Mouse (Mus musculus): ENCODE measurements around the gene Scnn1a.

Gene Scnn1a

DNA sequence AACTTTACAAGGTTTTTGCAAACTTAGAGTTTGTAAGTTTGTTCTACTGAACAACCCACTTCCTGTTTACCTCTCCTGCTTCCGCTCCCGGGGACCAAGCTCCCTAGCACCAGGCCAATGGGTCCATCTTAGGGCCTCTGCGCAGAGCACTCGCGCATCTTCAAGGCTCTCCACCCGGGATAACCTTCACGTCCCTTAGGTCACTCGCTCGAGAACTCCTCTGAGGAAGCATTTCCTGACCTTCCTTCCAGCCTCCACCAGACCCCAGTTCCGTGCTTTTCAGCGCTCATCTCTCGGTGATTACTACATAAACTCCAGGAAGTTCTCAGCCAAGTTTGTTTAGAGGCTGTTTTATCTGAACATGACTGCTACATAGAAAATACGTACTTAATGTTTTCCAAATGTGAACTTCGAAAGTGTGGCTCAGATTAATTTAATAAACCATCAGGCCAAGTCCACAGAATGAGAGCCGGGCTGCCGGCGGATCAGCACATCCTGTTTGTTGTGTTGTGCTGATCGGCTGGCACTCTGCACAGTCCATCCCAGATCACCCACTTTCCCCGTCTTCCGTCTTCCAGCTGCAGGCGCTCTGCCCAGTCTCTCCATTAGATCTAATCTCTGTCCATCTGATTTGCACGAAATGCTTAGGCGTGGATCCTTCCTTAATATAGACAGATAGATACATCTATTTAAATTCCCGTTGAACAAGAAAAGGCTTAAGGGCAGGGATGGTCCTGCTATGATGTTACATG is 18.1 kb upstream of the Scnn1a start:
- CTCF ChIA-PET: no interaction called here
- POLR2A ChIA-PET: interaction anchor here in 2 of 4 experiments (0.6 to 0.8 kb wide), 4 partner anchors 106 to 176 kb away, joined by 3 to 5 read pairs (median 3); no protein-coding TSS in a partner anchor

DNA sequence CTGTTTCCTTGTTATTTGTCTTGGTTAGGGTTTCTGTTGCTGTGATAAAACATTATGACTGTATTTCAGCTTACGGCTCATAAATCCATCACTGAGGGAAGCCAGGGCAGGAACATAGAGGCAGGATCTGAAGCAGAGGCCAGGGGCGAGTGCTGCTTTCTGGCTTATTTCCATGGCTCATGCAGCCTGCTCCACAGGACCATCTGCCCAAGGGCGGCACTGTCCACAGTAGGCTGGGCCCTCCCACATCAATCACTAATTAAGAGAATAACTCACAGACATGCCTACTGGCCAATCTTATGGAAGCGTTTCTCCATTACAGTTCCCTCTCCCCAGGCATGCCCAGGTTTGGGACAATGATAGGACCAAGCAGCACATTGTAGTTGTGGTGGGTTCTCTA is 17.2 kb upstream of the Scnn1a start:
- ChIA-PET CTCF (no interaction called here), POLR2A (interaction anchor here in 1 of 4 experiments (0.7 kb wide), 1 partner anchor 107 kb away, joined by 3 read pairs; no protein-coding TSS in a partner anchor)

DNA sequence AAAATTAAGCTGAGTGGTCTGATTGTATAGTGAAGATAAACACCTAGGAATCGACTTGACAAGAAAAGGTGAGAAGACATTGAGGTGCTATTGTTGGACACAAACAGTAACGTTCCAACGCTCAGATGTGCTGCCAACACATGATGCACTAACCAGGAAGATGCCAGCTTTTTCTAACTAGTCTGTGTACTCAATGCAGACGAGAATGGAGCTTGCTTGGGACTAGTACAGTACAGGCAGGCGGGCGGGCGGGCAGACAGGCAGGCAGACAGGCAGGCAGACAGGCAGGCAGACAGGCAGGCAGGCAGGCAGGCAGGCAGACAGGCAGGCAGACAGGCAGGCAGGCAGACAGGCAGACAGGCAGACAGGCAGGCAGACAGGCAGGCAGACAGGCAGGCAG is 16.1 kb upstream of the Scnn1a start:
- CTCF ChIA-PET: interaction anchor here in 2 of 4 experiments (0.6 to 1.1 kb wide), 3 partner anchors 13 to 272 kb away, joined by 3 to 4 read pairs (median 3); no protein-coding TSS in a partner anchor
- POLR2A ChIA-PET: interaction anchor here in 2 of 4 experiments (0.7 kb wide), 3 partner anchors 61 to 139 kb away, joined by 3 read pairs; no protein-coding TSS in a partner anchor

DNA sequence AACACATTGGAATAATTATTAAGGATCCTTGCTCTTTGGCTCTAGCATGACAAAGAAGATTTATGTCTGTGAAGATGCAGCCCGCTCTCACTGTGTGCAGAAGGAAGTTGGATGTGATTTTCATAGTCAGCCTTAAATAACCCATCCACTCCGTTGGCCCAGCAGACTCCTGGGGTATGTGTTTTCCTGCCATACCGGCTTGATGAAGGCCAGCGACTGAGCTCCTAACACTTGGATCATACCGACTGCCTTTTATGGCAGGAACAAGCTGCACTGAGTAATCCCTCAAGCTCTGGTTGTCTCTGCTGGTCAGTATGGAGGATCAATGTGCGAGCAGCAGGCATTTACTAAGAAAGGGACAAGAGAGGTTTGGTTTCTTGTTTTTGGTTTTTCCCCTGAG is 15.0 kb upstream of the Scnn1a start:
- ChIA-PET CTCF (no interaction called here), POLR2A (interaction anchor here in 2 of 4 experiments (0.5 to 1.2 kb wide), 2 partner anchors 66 to 375 kb away, joined by 3 to 5 read pairs; no protein-coding TSS in a partner anchor)

DNA sequence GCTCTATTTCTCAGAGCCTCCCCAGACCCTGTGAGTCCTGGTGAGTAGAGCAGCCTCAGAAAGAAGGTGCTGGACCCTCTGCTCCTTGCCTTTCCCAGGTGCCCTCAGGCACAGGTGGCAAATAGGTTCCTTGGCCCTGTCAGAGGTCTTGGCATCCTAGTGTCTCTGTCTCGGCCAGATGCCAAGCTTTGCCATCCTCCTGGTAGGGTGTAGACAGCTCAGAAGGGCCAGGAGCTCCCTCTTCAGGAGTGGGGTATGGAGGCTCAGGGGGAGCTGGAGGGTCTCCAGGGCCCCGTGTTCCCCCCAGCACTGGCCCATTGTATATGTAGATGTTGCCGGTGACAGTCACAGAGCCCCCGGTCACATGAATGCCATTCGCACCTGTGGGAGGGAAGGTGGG is 13.4 kb upstream of the Scnn1a start:
- POLR2A ChIA-PET: interaction anchor here in 1 of 4 experiments (0.7 to 1.1 kb wide), 2 partner anchors 37 to 54 kb away, joined by 3 to 5 read pairs; no protein-coding TSS in a partner anchor
- CTCF ChIA-PET: interaction anchor here in 1 of 4 experiments (0.6 kb wide), 1 partner anchor 1844 kb away, joined by 3 read pairs; no protein-coding TSS in a partner anchor

DNA sequence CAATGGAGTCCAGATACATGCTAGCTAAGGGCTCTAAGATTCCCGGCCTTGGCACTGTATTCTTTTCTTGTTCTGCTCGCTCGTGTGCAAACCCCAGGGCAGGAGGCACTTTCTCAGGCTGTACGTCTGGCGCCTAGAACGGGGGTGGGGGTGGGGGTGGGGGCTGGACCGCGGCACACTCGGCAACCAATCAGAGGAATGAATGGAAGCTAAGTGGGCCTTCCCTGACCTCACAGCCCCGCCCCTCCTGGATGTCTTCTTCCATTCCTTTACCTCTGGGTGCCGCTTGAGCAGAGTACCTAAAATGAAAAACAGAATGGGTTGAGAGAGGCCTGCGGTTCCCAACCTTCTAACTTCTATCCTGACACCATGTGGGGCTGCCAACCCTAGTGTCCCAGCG is 11.5 kb upstream of the Scnn1a start:
- CTCF ChIA-PET: interaction anchor here in 3 of 4 experiments (0.6 to 1.5 kb wide), 6 partner anchors 9 to 560 kb away, joined by 3 to 7 read pairs (median 4); no protein-coding TSS in a partner anchor
- POLR2A ChIA-PET: interaction anchor here in 3 of 4 experiments (0.6 to 2.0 kb wide), 17 partner anchors 10 to 449 kb away, joined by 3 to 7 read pairs (median 4); partner anchors contain the start of genes Scnn1a (in 2 of the 3), Gapdh (in 1 of the 3), Mrpl51 (in 1 of the 3) and Ncapd2 (in 1 of the 3)

DNA sequence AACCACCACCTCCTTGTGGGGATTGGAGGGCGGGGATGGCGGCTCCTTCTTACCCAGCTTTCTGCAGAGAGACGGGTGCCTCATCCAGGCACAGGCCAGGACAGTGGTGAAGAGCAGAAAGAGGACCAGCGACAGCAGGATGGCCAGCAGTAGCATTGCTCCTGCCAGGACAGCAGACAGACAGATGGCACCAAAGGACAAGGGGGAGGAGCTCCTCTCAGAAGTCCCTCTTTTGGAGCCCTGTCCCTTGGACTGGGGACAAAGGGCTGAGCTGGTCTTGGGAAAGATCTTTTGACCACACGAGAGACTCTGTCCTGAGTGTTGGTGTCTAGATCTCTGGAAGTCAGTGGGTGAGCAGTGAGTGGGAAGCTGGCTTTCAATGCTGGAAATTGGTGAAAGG is 11.1 kb upstream of the Scnn1a start:
- CTCF ChIA-PET: interaction anchor here (0.5 to 1.5 kb wide), 7 partner anchors 9 to 963 kb away, joined by 3 to 7 read pairs (median 3); no protein-coding TSS in a partner anchor
- POLR2A ChIA-PET: interaction anchor here in 3 of 4 experiments (0.6 to 2.0 kb wide), 17 partner anchors 9 to 449 kb away, joined by 3 to 7 read pairs (median 4); partner anchors contain the start of genes Scnn1a (in 2 of the 3), Gapdh (in 1 of the 3), Mrpl51 (in 1 of the 3) and Ncapd2 (in 1 of the 3)

DNA sequence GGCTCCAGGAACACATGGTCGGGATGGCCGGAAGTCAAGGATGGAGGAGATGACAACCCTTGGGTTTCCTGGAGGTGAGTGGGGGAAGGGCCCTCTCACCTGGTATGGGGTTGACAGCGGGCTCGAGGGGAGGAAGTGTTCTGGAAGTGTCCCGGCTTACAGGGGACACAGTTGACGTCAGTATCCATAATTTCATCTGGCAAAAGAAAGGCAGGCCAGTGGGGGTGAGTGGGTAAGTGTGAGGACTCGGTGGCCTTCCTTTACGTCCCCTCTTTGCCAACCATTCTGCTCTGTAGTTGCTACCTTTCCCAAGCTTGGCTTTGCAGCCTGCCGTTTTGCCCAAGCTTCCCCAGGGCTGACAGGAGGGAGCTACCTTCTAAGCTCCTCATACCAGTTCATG is 8.3 kb upstream of the Scnn1a start:
- CTCF ChIA-PET: interaction anchor here in 1 of 4 experiments (1.0 kb wide), 1 partner anchor 291 kb away, joined by 3 read pairs; no protein-coding TSS in a partner anchor
- POLR2A ChIA-PET: interaction anchor here in 2 of 4 experiments (1.0 to 1.5 kb wide), 3 partner anchors 8 to 94 kb away, joined by 3 to 4 read pairs (median 3); partner anchors contain the start of gene Scnn1a (in 1 of the 2)

DNA sequence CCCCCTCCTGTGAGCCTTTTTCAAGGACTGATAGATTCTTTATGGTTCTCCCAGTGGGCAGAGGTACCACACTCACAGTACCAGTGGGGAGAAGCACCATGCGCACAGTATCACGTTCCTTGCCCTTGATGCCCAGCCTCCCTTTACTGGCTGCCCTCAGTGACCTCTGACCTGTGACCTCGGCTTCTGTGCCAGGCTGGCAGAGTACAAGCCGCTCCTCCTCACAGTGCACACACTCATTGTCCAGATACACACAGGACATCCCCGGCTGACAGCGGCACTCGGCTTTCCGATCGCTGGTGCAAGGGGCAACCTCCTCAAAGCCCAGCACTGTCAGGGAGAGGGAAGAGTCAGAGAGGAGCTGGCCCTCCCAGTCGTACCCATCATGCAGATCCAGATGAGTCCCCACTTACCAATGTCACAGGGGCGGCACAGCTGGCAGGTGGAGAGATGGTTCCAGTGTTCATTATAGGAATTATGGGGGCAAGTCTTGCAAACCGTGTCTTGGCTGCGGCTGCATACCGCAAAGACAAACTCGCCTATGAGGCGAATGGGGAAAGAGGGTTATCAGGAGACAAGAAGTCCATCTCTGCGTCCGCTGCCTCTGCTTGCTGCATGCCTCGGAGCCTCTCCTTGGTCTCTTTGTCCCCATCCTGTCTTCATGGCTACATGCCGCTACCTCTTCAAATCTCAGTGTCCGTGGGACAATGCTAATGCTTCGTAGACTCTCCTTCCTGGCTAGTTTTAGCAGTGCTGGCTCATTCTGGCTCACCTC is 7.7 kb upstream of the Scnn1a start:
- ChIA-PET CTCF (interaction anchor here in 1 of 4 experiments (1.0 kb wide), 1 partner anchor 290 kb away, joined by 3 read pairs; no protein-coding TSS in a partner anchor), POLR2A (interaction anchor here in 2 of 4 experiments (1.0 to 1.5 kb wide), 3 partner anchors 8 to 93 kb away, joined by 3 to 4 read pairs (median 3); partner anchors contain the start of gene Scnn1a (in 1 of the 2))

DNA sequence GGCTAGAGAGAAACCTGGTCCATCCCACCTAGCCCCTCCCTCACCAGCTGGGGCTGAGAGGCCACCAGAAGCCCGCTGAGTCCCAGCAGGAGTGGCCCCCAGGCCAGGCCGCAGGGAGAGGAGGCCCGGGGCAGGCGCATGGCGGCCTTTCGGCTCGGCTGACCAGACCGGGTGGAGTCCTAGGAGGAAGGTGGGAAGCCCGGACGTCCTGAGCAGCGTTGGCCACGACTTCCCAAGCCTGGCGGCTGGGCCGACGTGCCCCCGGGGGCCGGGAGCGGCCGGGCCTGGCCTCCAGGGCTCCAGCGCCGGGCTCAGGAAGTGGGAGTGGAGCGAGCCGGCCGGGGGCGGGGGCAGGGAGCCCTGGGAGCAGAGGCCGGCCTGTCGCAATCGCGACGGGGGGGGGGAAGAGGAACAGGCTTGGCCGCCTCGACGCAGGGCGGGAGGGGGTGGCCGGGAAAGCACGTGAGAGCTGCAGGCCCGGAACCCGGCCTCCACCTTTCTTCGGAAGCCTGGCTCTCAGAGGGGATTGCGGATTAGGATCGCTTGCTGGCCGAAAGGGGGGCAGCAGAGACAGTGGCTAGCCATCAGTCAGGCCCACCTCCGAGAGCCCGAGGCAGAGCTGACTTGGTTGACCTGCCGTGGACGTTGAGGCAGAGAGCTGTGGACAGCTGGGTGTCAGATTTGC is 6.8 kb upstream of the Scnn1a start, which contains the start of gene Ltbr:
Gene Ltbr (minus strand): TSS at position 340 of the 685 bp plus-strand sequence.
- ChIA-PET POLR2A (interaction anchor here in 3 of 4 experiments (0.6 to 1.3 kb wide), 8 partner anchors 9 to 263 kb away, joined by 3 to 5 read pairs (median 3); partner anchors contain the start of genes Mrpl51 (in 1 of the 3) and Ncapd2 (in 1 of the 3)), CTCF (interaction anchor here in 1 of 4 experiments (0.7 kb wide), 1 partner anchor 35 kb away, joined by 4 read pairs; no protein-coding TSS in a partner anchor)

DNA sequence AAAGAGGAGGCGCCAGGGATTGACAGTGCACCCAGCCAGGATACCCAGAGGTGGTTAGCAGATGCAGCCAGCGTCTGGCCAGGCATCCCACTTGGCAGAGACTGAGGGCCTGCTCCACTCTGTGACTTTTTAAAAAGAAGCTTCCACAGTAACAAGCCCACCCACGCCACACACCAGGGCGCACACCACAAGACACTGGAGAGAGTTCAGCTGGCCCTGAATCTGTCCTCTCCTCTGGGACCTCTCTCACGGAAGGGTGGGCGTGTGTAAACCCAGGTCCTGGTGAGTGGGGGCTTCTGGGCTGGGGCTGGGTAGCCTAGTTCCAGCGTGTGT is 6.3 kb upstream of the Scnn1a start:
- ChIA-PET POLR2A (interaction anchor here in 2 of 4 experiments (0.6 to 1.3 kb wide), 8 partner anchors 8 to 263 kb away, joined by 3 to 5 read pairs (median 3); partner anchors contain the start of genes Mrpl51 (in 1 of the 2) and Ncapd2 (in 1 of the 2)), CTCF (interaction anchor here in 2 of 4 experiments (0.7 to 1.2 kb wide), 2 partner anchors 35 to 49 kb away, joined by 3 to 4 read pairs; no protein-coding TSS in a partner anchor)

DNA sequence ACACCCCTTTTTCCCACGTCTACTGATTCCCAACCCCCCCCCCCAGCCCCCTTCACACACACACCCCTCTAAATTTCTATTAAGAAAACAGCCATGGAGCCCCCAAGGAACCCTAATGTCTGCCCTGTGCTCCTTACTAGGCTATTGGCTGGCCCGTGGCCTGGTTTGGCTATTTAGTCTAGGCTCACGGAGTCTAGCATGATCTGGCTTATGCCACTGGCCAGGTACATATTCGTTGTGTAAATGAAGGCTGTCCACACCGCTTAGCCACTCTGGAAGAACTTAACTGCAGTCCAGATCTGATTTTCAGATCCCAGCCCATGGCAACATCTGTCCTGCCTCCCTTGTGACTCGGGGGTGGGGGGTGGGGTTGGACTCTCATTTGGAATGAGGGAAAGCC is 5.7 kb upstream of the Scnn1a start:
- ChIA-PET POLR2A (interaction anchor here in 3 of 4 experiments (0.8 to 1.3 kb wide), 9 partner anchors 8 to 264 kb away, joined by 3 to 8 read pairs (median 3); partner anchors contain the start of genes Mrpl51 (in 1 of the 3) and Ncapd2 (in 1 of the 3)), CTCF (interaction anchor here in 2 of 4 experiments (0.6 to 1.2 kb wide), 3 partner anchors 49 to 293 kb away, joined by 3 to 10 read pairs (median 3); no protein-coding TSS in a partner anchor)

DNA sequence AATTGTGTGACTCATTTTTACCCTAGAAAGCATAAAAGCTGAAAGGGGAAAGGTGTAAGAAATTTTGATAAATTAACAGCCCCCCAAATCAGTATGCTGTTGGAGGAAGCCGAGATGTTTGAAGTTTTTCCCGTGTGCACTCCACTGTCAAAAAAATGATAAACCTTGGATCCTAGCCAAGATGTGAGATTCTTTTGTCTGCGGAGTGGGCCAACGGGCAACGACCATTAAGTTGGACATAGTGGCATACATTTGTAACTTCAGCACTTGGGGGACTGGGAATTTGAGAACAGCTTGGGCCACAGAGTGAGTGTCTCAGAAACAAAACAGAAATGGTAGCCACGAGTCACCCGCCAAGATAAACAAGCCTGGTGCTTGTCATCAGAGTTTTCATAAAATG is 3.4 kb upstream of the Scnn1a start:
- ChIA-PET POLR2A (interaction anchor here in 1 of 4 experiments (1.4 kb wide), 1 partner anchor 31 kb away, joined by 6 read pairs; no protein-coding TSS in a partner anchor), CTCF (no interaction called here)

DNA sequence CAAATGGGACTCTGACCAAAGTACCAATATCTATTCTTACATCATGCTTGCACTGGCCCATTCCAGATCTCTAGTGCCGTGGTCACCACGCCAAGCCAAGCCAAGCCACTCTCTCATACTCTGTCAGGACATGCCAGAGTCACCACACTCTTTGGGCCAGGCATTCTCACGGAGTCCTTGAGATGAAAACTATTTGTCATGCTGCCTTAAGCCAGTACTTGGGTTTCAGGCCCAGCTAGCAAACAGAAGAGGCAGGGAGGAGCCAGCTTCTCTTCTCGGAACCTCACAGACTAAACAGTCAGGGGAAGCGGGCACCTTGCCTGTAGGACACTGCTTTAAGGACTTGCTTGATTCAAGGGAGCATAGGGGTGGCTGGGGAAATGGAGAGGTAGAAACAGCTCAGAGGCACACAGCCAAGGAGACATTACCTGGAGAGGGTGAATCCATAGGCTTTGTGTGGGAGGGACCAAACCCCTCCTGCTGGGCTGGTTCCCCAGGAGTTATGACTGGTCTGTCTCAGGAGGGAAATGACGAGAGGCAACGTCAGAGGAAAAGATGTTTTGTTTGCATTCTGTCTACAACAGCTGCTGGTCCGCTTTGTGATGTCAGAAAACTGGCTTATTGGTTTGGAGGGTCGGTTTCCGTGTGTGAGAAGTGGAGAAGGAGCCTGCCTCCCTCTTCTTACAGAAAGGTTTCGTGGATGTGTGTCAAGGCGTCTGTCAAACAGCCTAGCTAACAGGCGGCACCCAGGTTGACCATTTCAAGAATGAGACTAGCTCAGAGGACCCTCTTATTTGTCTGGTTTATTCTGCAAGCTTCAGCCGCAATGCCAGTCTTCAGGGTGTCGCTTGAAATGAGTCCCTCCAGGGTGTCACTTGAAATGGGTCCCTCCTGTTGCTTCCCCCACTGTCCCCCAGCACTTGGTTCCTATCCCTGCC is 1.2 kb upstream of the Scnn1a start:
- ChIA-PET POLR2A (interaction anchor here in 3 of 4 experiments (0.6 to 1.5 kb wide), 6 partner anchors 10 to 486 kb away, joined by 3 read pairs; no protein-coding TSS in a partner anchor), CTCF (no interaction called here)

DNA sequence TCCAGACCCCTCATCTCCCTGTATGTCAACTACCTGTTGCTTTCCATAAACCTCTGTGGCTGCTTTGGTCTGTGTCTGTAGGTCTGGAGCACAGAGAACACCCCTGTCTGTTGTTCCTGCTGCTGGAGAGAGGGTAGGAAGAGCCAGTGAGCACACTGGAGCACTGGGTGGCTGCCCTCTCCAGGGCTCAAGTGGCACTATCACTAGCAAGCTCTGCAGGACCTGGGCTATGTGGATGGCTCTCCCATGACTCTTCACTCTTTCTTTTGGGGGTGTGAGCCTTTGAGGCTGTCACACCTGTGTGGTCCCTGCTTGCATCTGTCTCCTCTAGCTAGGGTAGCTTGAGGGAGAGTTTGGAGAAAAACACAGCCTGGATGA is 551 bp upstream of the Scnn1a start:
- ChIA-PET CTCF (interaction anchor here in 1 of 4 experiments (0.6 kb wide), 1 partner anchor 218 kb away, joined by 6 read pairs; no protein-coding TSS in a partner anchor), POLR2A (interaction anchor here in 2 of 4 experiments (0.7 to 1.6 kb wide), 4 partner anchors 11 to 217 kb away, joined by 3 to 7 read pairs (median 3); no protein-coding TSS in a partner anchor)

Data from embryonic stem cell, embryonic (primary cell).